Mouse (Mus musculus): ENCODE measurements around the gene Ranbp1. TPM values are rescaled to one million over a fixed set of nuclear protein-coding genes. Genes with fewer than 3 reads are reported as not detected.

The Ranbp1 gene
- polyA plus RNA-seq, 1 experiment from 2014 or later: 273 TPM

DNA sequence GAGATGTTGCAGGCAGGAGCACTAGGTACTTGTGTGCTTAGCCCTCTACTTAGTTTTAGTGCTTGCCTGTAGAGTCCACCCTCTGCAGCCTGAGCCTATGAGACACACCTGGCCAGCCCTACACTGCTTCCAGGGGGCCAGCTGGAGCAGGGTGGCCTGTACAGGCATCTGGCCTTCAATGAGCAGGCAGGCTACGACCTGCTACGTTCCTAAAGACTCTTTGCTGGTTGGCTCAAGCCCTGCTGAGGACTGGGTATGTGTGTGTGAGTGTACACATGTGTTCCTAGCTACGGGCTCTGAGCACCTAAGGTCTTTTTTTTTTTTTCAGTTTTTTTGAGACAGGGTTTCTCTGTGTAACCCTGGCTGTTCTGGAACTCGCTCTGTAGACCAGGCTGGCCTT lies 17.1 kb downstream of the Ranbp1 start:
- Histone ChIP-seq H3K9ac (ENCODE audit: low read length) (no peak overlapping the region), H3K27ac (replicated peaks) (no peak overlapping the region; the same call in 1 of the 2 replicates), H3K4me3 (ENCODE audit: low read depth, low read length) (no peak overlapping the region), H3K9me3 (ENCODE audit: control insufficient read depth, low read length) (no peaks in the 10 kb centered on the region), H3K4me1 (replicated peaks; ENCODE audit: control insufficient read depth, insufficient read depth) (0 out of 2 replicates have a peak, but pooled peaks cover 4% of the 10 kb centered on the region), H3K27me3 (ENCODE audit: control insufficient read depth, insufficient read depth, low read length) (no peaks in the 10 kb centered on the region), H3K4me2 (replicated peaks; ENCODE audit: low read depth) (no peak overlapping the region), H3K36me3 (ENCODE audit: control insufficient read depth, insufficient read depth, low read length) (peaks cover 4% of the 10 kb centered on the region)
- ATAC-seq (ENCODE audit: low FRiP score, low TSS enrichment): no peak
- 65% methylated on average over 4 of the region's 4 CpGs for WGBS
- TF ChIP-seq EP300 (optimal IDR thresholded peaks at IDR 0.05): no peak
- no peak for TF ChIP-seq CTCF (IDR thresholded peaks at IDR 0.05; ENCODE audit: low read depth)
- DNase-seq (ENCODE audit: low spot score): no peak

DNA sequence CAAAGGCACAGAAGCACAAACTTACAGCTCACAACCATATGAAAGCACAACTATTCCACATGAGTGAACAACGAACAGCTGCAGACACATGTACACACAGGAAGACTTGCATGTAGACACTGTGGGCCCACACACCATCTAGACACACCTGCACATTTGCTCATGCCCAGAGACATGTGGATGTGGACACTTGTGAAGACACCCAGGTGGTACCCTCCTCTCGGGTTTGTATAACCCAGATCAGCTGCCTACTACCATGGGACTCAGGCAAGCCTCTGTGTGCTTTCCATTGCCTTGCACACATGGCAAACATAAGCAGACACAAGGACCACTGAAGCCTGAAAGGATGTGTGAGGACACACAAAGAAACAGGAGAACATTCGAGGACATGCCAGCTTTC lies 17.5 kb downstream of the Ranbp1 start:
- H3K9me3 ChIP-seq (ENCODE audit: control insufficient read depth, low read length): no peaks in the 10 kb centered on the region
- H3K4me1 ChIP-seq (replicated peaks; ENCODE audit: control insufficient read depth, insufficient read depth): 0 out of 2 replicates have a peak, but pooled peaks cover 4% of the 10 kb centered on the region
- H3K27me3 ChIP-seq (ENCODE audit: control insufficient read depth, insufficient read depth, low read length): no peaks in the 10 kb centered on the region
- TF ChIP-seq CTCF (IDR thresholded peaks at IDR 0.05; ENCODE audit: low read depth) (no peak), EP300 (optimal IDR thresholded peaks at IDR 0.05) (no peak)
- WGBS: 77% methylated on average over 3 of the region's 3 CpGs
- H3K27ac ChIP-seq (replicated peaks): no peak overlapping the region; the same call in 1 of the 2 replicates
- no peak overlapping the region for H3K4me3 ChIP-seq (ENCODE audit: low read depth, low read length)
- H3K9ac ChIP-seq (ENCODE audit: low read length): no peak overlapping the region
- peaks cover 7% of the 10 kb centered on the region for H3K36me3 ChIP-seq (ENCODE audit: control insufficient read depth, insufficient read depth, low read length)
- ATAC-seq (ENCODE audit: low FRiP score, low TSS enrichment): no peak
- no peak for DNase-seq (ENCODE audit: low spot score)
- no peak overlapping the region for H3K4me2 ChIP-seq (replicated peaks; ENCODE audit: low read depth)

DNA sequence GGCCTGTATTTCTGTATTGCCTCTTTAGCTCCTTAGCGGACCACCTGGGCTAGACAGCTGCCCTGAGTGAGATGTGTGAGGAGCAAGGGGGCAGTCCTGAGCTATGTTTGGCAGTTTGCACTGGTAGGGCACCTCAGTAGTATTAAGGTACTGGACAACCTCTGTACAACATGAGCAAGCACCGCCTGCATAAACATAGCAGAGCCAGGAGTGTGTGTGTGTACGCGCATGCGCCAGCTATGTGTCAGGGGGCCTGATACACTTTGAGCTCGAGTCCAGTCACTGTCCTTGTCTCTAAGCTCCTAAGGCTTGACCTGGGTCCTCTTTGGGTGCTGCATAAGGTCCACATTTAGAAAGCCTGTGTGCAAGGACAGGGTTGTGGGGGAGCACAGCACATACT lies 17.9 kb downstream of the Ranbp1 start:
- Histone ChIP-seq H3K4me3 (ENCODE audit: low read depth, low read length) (no peak overlapping the region), H3K4me1 (replicated peaks; ENCODE audit: control insufficient read depth, insufficient read depth) (0 out of 2 replicates have a peak, but pooled peaks cover 2% of the 10 kb centered on the region), H3K27me3 (ENCODE audit: control insufficient read depth, insufficient read depth, low read length) (no peaks in the 10 kb centered on the region), H3K9me3 (ENCODE audit: control insufficient read depth, low read length) (no peaks in the 10 kb centered on the region), H3K27ac (replicated peaks) (no peak overlapping the region), H3K9ac (ENCODE audit: low read length) (no peak overlapping the region), H3K4me2 (replicated peaks; ENCODE audit: low read depth) (no peak overlapping the region), H3K36me3 (ENCODE audit: control insufficient read depth, insufficient read depth, low read length) (peaks cover 10% of the 10 kb centered on the region)
- DNase-seq (ENCODE audit: low spot score): no peak
- WGBS: 82% methylated on average over 6 of the region's 6 CpGs
- TF ChIP-seq CTCF (IDR thresholded peaks at IDR 0.05; ENCODE audit: low read depth) (peak; percentile 17; the same call in 1 of the 2 replicates), EP300 (optimal IDR thresholded peaks at IDR 0.05) (no peak)
- ATAC-seq (ENCODE audit: low FRiP score, low TSS enrichment): no peak

DNA sequence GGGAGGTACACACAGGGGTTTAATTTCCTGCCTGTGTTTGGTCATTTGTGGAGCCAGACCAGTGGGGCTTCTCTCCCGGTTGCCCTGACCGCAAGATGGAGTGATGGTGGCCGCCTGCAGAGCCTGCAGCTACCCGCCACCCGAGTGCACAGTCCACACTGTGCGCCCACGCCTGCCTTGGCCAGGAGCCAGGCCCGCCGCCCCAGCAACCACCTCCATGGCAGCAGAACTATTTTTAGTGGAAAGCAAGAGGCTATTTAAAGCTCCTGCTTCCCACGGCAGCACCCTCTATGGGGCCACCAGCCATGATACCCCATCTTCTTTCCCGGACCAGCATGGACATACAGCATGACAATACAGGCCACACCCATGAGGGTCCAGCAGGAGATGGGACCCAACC lies 18.9 kb downstream of the Ranbp1 start:
- no peak overlapping the region for H3K4me2 ChIP-seq (replicated peaks; ENCODE audit: low read depth)

DNA sequence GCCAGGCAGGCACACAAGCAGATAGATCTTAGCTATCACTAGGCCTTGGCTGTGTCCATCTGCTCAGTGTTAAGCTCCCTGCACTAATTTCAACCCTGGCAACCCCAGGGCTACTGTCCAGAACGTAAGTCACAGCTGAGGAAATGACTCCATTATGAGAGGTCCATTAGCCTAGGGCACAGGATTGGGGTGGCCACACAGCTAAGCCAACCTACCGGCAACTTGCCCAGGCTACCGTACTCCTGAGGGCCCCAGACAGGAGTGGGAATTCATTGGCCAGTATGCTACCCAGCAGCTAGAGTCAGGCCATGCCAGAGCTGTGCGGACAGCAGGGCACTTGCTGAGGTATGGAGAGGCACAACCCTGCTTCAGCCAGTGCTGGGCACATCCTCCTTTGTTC lies 19.7 kb downstream of the Ranbp1 start:
- DNase-seq (ENCODE audit: low spot score) (no peak), ATAC-seq (ENCODE audit: low FRiP score, low TSS enrichment) (no peak)
- no peak for TF ChIP-seq CTCF (IDR thresholded peaks at IDR 0.05; ENCODE audit: low read depth)
- no peak for TF ChIP-seq EP300 (optimal IDR thresholded peaks at IDR 0.05)
- no peak overlapping the region for H3K4me3 ChIP-seq (ENCODE audit: low read depth, low read length)
- no peak overlapping the region for H3K9ac ChIP-seq (ENCODE audit: low read length)
- WGBS: 95% methylated on average over 4 of the region's 4 CpGs
- H3K27me3 ChIP-seq (ENCODE audit: control insufficient read depth, insufficient read depth, low read length): no peaks in the 10 kb centered on the region
- 0 out of 2 replicates have a peak, but pooled peaks cover 2% of the 10 kb centered on the region for H3K4me1 ChIP-seq (replicated peaks; ENCODE audit: control insufficient read depth, insufficient read depth)
- H3K36me3 ChIP-seq (ENCODE audit: control insufficient read depth, insufficient read depth, low read length): peaks cover 13% of the 10 kb centered on the region
- H3K27ac ChIP-seq (replicated peaks): no peak overlapping the region
- H3K4me2 ChIP-seq (replicated peaks; ENCODE audit: low read depth): no peak overlapping the region
- H3K9me3 ChIP-seq (ENCODE audit: control insufficient read depth, low read length): no peaks in the 10 kb centered on the region

More for the DNA sequence above, 18.9 kb downstream of the Ranbp1 start:
- TF ChIP-seq CTCF (IDR thresholded peaks at IDR 0.05; ENCODE audit: low read depth): no peak
- TF ChIP-seq EP300 (optimal IDR thresholded peaks at IDR 0.05): no peak
- Histone ChIP-seq H3K4me1 (replicated peaks; ENCODE audit: control insufficient read depth, insufficient read depth) (0 out of 2 replicates have a peak, but pooled peaks cover 2% of the 10 kb centered on the region), H3K27me3 (ENCODE audit: control insufficient read depth, insufficient read depth, low read length) (no peaks in the 10 kb centered on the region), H3K36me3 (ENCODE audit: control insufficient read depth, insufficient read depth, low read length) (peaks cover 10% of the 10 kb centered on the region), H3K4me3 (ENCODE audit: low read depth, low read length) (no peak overlapping the region), H3K9ac (ENCODE audit: low read length) (no peak overlapping the region), H3K27ac (replicated peaks) (no peak overlapping the region), H3K9me3 (ENCODE audit: control insufficient read depth, low read length) (no peaks in the 10 kb centered on the region)
- 45% methylated on average over 11 of the region's 11 CpGs for WGBS
- 0 out of 2 replicates have a peak, but pooled peaks have one; percentile 15 for ATAC-seq (ENCODE audit: low FRiP score, low TSS enrichment)
- DNase-seq (ENCODE audit: low spot score): peak; percentile 57

DNA sequence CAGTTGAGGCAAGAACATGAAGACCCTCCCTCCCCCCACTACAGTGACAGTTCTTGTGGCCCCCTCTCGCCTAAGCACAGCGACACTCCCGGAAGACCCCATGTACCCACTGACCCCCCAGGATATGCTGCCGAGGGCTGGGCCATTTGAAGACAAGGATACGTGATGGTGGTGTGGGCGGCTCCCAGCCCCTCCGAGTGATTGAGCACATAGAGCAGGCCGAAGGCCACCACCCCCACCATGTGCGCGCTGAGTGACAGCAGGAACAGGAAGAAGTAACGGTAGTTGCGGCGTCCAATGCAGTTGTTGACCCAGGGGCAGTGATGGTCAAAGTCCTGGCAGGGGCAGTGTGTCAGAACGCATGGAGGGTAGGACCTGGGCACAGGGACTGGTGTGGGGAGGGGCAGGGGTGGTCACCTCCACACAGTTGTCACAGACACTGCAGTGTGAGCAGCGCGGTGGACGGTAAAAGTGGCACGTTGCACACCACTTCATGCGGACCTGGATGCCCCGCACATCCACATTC lies 20.6 kb downstream of the Ranbp1 start:
- no peak overlapping the region for H3K27ac ChIP-seq (replicated peaks)
- H3K4me3 ChIP-seq (ENCODE audit: low read depth, low read length): no peak overlapping the region
- H3K9ac ChIP-seq (ENCODE audit: low read length): no peak overlapping the region
- no peak for TF ChIP-seq EP300 (optimal IDR thresholded peaks at IDR 0.05)
- TF ChIP-seq CTCF (IDR thresholded peaks at IDR 0.05; ENCODE audit: low read depth): no peak
- H3K36me3 ChIP-seq (ENCODE audit: control insufficient read depth, insufficient read depth, low read length): peaks cover 16% of the 10 kb centered on the region
- H3K27me3 ChIP-seq (ENCODE audit: control insufficient read depth, insufficient read depth, low read length): no peaks in the 10 kb centered on the region
- DNase-seq (ENCODE audit: low spot score): no peak
- H3K4me2 ChIP-seq (replicated peaks; ENCODE audit: low read depth): no peak overlapping the region
- no peaks in the 10 kb centered on the region for H3K9me3 ChIP-seq (ENCODE audit: control insufficient read depth, low read length)
- ATAC-seq (ENCODE audit: low FRiP score, low TSS enrichment): no peak
- H3K4me1 ChIP-seq (replicated peaks; ENCODE audit: control insufficient read depth, insufficient read depth): no peaks in the 10 kb centered on the region
- 88% methylated on average over 20 of the region's 20 CpGs for WGBS

All from stomach, postnatal 0 days (tissue).